Mouse (Mus musculus) kidney, adult 2 months (tissue): ENCODE data around the gene Lifr. TPM values are rescaled to one million over a fixed set of nuclear protein-coding genes. Genes with fewer than 3 reads are reported as not detected.
A peak's percentile ranks its signal among the peaks of the same experiment; 100 is the strongest.

Experiments
- DNase-seq: peaks from one replicate; pipeline ENCODE4 v3.0.0; 2021
- H3K27ac ChIP-seq: fragments of 200-500 bp; 2 replicates; pipeline ENCODE4 v1.5.1; 2012; ENCODE audit warnings: low read depth, low read length, control low read depth, inconsistent platforms; ENCODE audit not compliant: insufficient read depth
- H3K27me3 ChIP-seq: fragments of 200-500 bp; replicated peaks from 2 replicates; pipeline ENCODE4 v1.6.1; 2012; ENCODE audit warnings: mild to moderate bottlenecking, moderate library complexity, low read length, inconsistent platforms; ENCODE audit not compliant: control insufficient read depth, insufficient read depth
- H3K36me3 ChIP-seq: fragments of 200-500 bp; 2 replicates; pipeline ENCODE4 v1.6.1; 2012; ENCODE audit warnings: mild to moderate bottlenecking, moderate library complexity, low read length, inconsistent platforms; ENCODE audit not compliant: control insufficient read depth, insufficient read depth
- H3K4me1 ChIP-seq: fragments of 200-500 bp; 2 replicates; pipeline ENCODE4 v1.6.1; 2011; ENCODE audit warnings: low read length; ENCODE audit not compliant: control insufficient read depth, insufficient read depth
- H3K4me3 ChIP-seq: fragments of 200-500 bp; 2 replicates; pipeline ENCODE4 v1.5.1; 2011; ENCODE audit warnings: mild to moderate bottlenecking, low read depth, low read length, control low read depth; ENCODE audit not compliant: insufficient read depth
- CTCF ChIP-seq: fragments of 200-500 bp; conservative IDR thresholded peaks from 2 replicates; pipeline ENCODE4 v1.5.1; 2011; ENCODE audit warnings: low read depth, mild to moderate bottlenecking, control low read depth, low read length, moderate library complexity, mixed read lengths; ENCODE audit not compliant: insufficient read depth, insufficient read length
- POLR2A ChIP-seq: fragments of 200-500 bp; IDR thresholded peaks from one replicate; pipeline ENCODE4 v1.6.1; 2011; ENCODE audit warnings: low read depth, low read length, control low read depth
- WGBS: fragments of 180-500 bp; shearing (Covaris S2); methylation state at CpG from one replicate; pipeline ENCODE4 v1.1.7; 2018; 5-methylcytosine and 5-hydroxymethylcytosine counted together
- polyA plus RNA-seq: library from polyadenylated mRNA; depleted of rRNA; stranded (reverse); fragments of >200 nt; gene quantifications from 2 replicates; pipeline ENCODE4 v1.2.3, GENCODE M21; 2012; rRNA removed

The Lifr gene
- 26.2 and 64.8 TPM in 2 replicates for polyA plus RNA-seq

DNA sequence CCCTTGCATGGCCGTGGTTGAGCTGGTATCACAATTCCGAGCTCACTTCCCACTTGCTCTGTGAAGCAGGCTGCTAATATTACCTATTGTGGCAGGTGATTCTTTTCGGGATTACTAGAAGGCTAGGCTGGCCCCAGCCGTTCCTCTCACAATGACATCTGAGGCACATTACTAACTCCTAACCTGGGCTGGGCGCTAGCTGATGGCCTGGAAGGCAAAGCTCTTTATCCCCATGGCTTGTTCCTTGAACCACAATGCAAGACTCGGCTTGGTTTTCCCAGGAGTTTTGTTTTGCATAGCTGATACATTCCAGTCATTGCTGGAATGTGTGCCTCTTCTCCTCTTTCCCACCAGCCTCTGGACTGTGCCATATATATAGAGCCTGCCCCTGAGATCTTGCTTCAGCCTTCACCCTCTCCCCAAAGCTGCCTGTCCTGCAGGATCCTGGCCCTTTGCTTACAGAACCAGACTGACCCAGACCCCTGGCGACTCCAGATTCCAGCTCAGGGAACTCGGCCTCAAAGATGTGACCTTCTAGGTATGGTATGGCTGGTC, at the start of gene Lifr:
Lifr (plus strand) TSS at position 404 of the 555 bp plus-strand sequence.
- 68% methylated on average over 8 of the region's 8 CpGs for WGBS
- no peaks in the 10 kb centered on the region for H3K36me3 ChIP-seq
- peaks cover 10% of the 10 kb centered on the region for H3K4me1 ChIP-seq
- no peaks in the 10 kb centered on the region for H3K27me3 ChIP-seq
- DNase-seq, result no peak
- H3K4me3 ChIP-seq, result no peak within 1 kb of the TSS
- no peak for TF ChIP-seq CTCF
- no peak for TF ChIP-seq POLR2A
- peak within 1 kb of the TSS; percentile 16; the same call in 1 of the 2 replicates for H3K27ac ChIP-seq

DNA sequence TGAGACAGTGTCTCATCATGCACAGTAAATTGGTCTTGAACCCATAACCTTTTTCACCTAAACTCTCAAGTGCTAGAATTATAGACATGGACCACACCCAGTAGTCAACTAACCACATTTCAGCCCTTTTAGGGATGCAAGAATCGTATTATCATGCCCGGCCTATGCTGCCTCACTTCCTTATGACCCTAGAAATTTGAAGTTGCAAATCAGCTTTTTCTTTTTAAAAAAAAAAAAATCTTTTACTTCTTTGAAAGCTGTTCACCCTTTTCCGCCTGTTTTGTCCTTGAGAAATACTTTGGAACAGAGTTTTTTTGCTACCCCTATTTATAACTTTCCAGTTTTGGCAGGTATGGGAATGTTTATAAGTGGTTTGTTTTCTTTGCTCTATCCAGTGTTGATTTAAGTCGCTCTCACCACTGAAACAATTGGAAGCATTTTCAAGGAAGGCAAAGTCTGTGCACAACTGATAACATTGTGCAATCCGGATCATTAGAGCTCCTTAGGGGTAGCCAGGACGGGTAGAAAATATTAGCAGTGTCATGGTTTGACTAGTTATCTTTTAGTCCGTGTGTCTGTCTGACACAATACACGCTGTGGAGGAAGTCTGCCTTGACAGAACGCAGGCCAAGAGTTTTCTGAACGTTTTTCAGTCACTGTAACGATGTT, 46.2 kb upstream of the Lifr start:
- Histone ChIP-seq H3K4me1 (no peaks in the 10 kb centered on the region), H3K27me3 (no peaks in the 10 kb centered on the region), H3K4me3 (no peak overlapping the region), H3K36me3 (no peaks in the 10 kb centered on the region), H3K27ac (no peak overlapping the region)
- WGBS, result 51% methylated on average over 11 of the region's 11 CpGs
- TF ChIP-seq CTCF (no peak), POLR2A (no peak)
- DNase-seq, result no peak

- WGBS, result 83% methylated on average over 4 of the region's 4 CpGs
These were observed 45.4 kb upstream of the Lifr start for GRCm38 (mm10) chr15:7045056-7045455.

GRCm38 (mm10) chr15:7047931-7048330, 42.5 kb upstream of the Lifr start:
- no peak for DNase-seq
- Histone ChIP-seq H3K27me3 (no peaks in the 10 kb centered on the region), H3K27ac (no peak overlapping the region), H3K36me3 (no peaks in the 10 kb centered on the region), H3K4me3 (no peak overlapping the region), H3K4me1 (no peaks in the 10 kb centered on the region)
- WGBS, result 75% methylated on average over 3 of the region's 3 CpGs
- TF ChIP-seq POLR2A (no peak), CTCF (no peak)

More at GRCm38 (mm10) chr15:7045056-7045455, 45.4 kb upstream of the Lifr start:
- no peak for TF ChIP-seq CTCF
- no peak for TF ChIP-seq POLR2A
- DNase-seq, result no peak
- Histone ChIP-seq H3K4me1 (no peaks in the 10 kb centered on the region), H3K27me3 (no peaks in the 10 kb centered on the region), H3K27ac (no peak overlapping the region), H3K4me3 (no peak overlapping the region), H3K36me3 (no peaks in the 10 kb centered on the region)

GRCm38 (mm10) chr15:7048916-7049315, 41.5 kb upstream of the Lifr start:
- Histone ChIP-seq H3K36me3 (no peaks in the 10 kb centered on the region), H3K4me1 (no peaks in the 10 kb centered on the region), H3K4me3 (no peak overlapping the region), H3K27me3 (no peaks in the 10 kb centered on the region), H3K27ac (no peak overlapping the region; the same call in 1 of the 2 replicates)
- no peak for DNase-seq
- WGBS, result 69% methylated on average over 8 of the region's 8 CpGs
- TF ChIP-seq POLR2A (no peak), CTCF (no peak)

DNA sequence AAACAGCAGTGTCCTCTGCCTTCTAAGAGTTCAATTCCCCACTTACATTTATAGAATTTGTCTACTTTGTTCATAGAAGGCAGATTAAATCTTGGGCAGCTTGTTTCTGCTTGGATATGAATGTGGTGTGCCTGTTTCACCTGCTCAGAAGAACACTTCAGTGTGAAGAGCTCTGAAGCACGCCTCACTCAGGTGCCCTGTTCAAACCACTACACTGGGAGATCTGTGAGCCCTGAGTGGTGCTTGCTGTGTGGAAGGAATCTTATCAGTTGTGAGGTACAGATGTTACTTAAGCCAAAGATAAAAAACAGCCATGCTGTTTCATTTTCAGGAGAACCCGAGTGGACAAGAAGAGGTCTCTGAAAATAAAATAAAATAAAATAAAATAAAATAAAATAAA, 38.7 kb upstream of the Lifr start:
- 88% methylated on average over 2 of the region's 2 CpGs for WGBS
- H3K4me1 ChIP-seq, result no peaks in the 10 kb centered on the region
- no peak for TF ChIP-seq POLR2A
- no peak for TF ChIP-seq CTCF
- DNase-seq, result no peak
- H3K27me3 ChIP-seq, result no peaks in the 10 kb centered on the region
- H3K4me3 ChIP-seq, result no peak overlapping the region
- no peaks in the 10 kb centered on the region for H3K36me3 ChIP-seq
- no peak overlapping the region for H3K27ac ChIP-seq

GRCm38 (mm10) chr15:7052117-7052516, 38.3 kb upstream of the Lifr start:
- no peak for DNase-seq
- Histone ChIP-seq H3K27ac (no peak overlapping the region), H3K27me3 (no peaks in the 10 kb centered on the region), H3K4me1 (no peaks in the 10 kb centered on the region), H3K36me3 (no peaks in the 10 kb centered on the region), H3K4me3 (no peak overlapping the region)
- TF ChIP-seq CTCF, result no peak
- 95% methylated on average over 2 of the region's 2 CpGs for WGBS
